Mouse (Mus musculus) limb, embryonic 14.5 days (tissue): ENCODE results near the gene Olfr707. TPM values are rescaled to one million over a fixed set of nuclear protein-coding genes. Genes with fewer than 3 reads are reported as not detected.

Experiments used
- ATAC-seq: fragments of 200-750 bp; cut with Nextera tagmentation; 2 replicates; pipeline ENCODE4 v1.8.0; 2017; ENCODE audit warnings: low read depth, moderate number of reproducible peaks, moderate TSS enrichment; ENCODE audit not compliant: low FRiP score
- DNase-seq: peaks from one replicate; pipeline ENCODE4 v3.0.0-alpha.2; 2015; ENCODE audit warnings: low spot score
- H3K27ac ChIP-seq: fragments of 300-500 bp; sonication (generic); replicated peaks from 2 replicates; pipeline ENCODE4 v1.5.1; 2014; ENCODE audit warnings: low read depth, mild to moderate bottlenecking, low read length, moderate library complexity, mixed read lengths
- H3K27me3 ChIP-seq: fragments of 300-500 bp; sonication (generic); 2 replicates; pipeline ENCODE4 v1.6.1; 2014; ENCODE audit warnings: low read length, mixed read lengths; ENCODE audit not compliant: control insufficient read depth, insufficient read depth
- H3K36me3 ChIP-seq: fragments of 300-500 bp; sonication (generic); 2 replicates; pipeline ENCODE4 v1.6.1; 2014; ENCODE audit warnings: mild to moderate bottlenecking, low read length, moderate library complexity, mixed read lengths; ENCODE audit not compliant: control insufficient read depth, insufficient read depth
- H3K4me1 ChIP-seq: fragments of 300-500 bp; sonication (generic); 2 replicates; pipeline ENCODE4 v1.6.1; 2014; ENCODE audit warnings: antibody characterized with exemption, low read length, mixed read lengths; ENCODE audit not compliant: control insufficient read depth, insufficient read depth
- H3K4me2 ChIP-seq: fragments of 300-500 bp; sonication (generic); replicated peaks from 2 replicates; pipeline ENCODE4 v1.6.1; 2014; ENCODE audit warnings: low read depth, mild to moderate bottlenecking, low read length, moderate library complexity; ENCODE audit not compliant: severe bottlenecking
- H3K4me3 ChIP-seq: fragments of 300-500 bp; sonication (generic); replicated peaks from 2 replicates; pipeline ENCODE4 v1.5.1; 2014; ENCODE audit warnings: low read length
- H3K9ac ChIP-seq: fragments of 300-500 bp; sonication (generic); 2 replicates; pipeline ENCODE4 v1.6.1; 2014; ENCODE audit warnings: mild to moderate bottlenecking, low read depth, low read length, moderate library complexity; ENCODE audit not compliant: severe bottlenecking
- H3K9me3 ChIP-seq: fragments of 300-500 bp; sonication (generic); 2 replicates; pipeline ENCODE4 v1.6.1; 2016; ENCODE audit warnings: low read length; ENCODE audit not compliant: control insufficient read depth
- POLR2A ChIP-seq: fragments of 200-500 bp; IDR thresholded peaks from 2 replicates; pipeline ENCODE4 v1.8.0; 2012; ENCODE audit warnings: inconsistent platforms, mild to moderate bottlenecking, moderate library complexity, borderline replicate concordance; ENCODE audit not compliant: insufficient read depth, insufficient read length; ENCODE audit errors: extremely low read depth
- WGBS: fragments of 180-500 bp; shearing (Covaris S2); extraction: QIAGEN DNeasy Blood & Tissue Kit; methylation state at CpG from one replicate; pipeline ENCODE4 v1.1.7; 2014; 5-methylcytosine and 5-hydroxymethylcytosine counted together
- polyA plus RNA-seq, 2 experiments: library from polyadenylated mRNA; depleted of rRNA in 1 of 2; stranded (reverse) in 1 of 2; unstranded in 1 of 2; fragments of >200 nt; fragmentation: Nextera tagmentation in 1 of 2; extraction: Ambion mirVana in 1 of 2; gene quantifications; 2 replicates each; pipeline versions ENCODE4 v1.2.1 to v1.2.3; 2012 to 2014

The Olfr707 gene
- polyA plus RNA-seq, 2 experiments: not detected

GRCm38 (mm10) chr7:106876791-106877190 lies 24.2 kb downstream of the Olfr707 start, which contains the start of gene Olfr705:
Gene Olfr705, minus strand, starts transcription at chr7:106876891.
- Histone ChIP-seq H3K4me3 (no peak within 1 kb of the TSS), H3K4me2 (no peak within 1 kb of the TSS), H3K27ac (no peak within 1 kb of the TSS), H3K4me1 (no peaks in the 10 kb centered on the region), H3K27me3 (no peaks in the 10 kb centered on the region), H3K9ac (no peak within 1 kb of the TSS), H3K9me3 (no peaks in the 10 kb centered on the region), H3K36me3 (no peaks in the 10 kb centered on the region)
- DNase-seq (no peak), ATAC-seq (no peak)
- TF ChIP-seq POLR2A: no peak
- 76% methylated on average over 3 of the region's 3 CpGs for WGBS

- Histone ChIP-seq H3K36me3 (no peaks in the 10 kb centered on the region), H3K9me3 (no peaks in the 10 kb centered on the region), H3K27me3 (no peaks in the 10 kb centered on the region), H3K27ac (no peak within 1 kb of the TSS), H3K4me2 (no peak within 1 kb of the TSS), H3K4me1 (no peaks in the 10 kb centered on the region), H3K9ac (no peak within 1 kb of the TSS), H3K4me3 (no peak within 1 kb of the TSS)
- no peak for TF ChIP-seq POLR2A
- DNase-seq: no peak
- no peak for ATAC-seq
Measured at GRCm38 (mm10) chr7:106862885-106863284, 38.2 kb downstream of the Olfr707 start, which contains the start of gene Olfr704. Gene Olfr704, plus strand, starts transcription at chr7:106863185.

- Histone ChIP-seq H3K4me3 (no peak within 1 kb of the TSS), H3K9ac (no peak within 1 kb of the TSS), H3K27me3 (no peaks in the 10 kb centered on the region), H3K36me3 (no peaks in the 10 kb centered on the region), H3K4me1 (no peaks in the 10 kb centered on the region), H3K9me3 (no peaks in the 10 kb centered on the region), H3K27ac (no peak within 1 kb of the TSS), H3K4me2 (no peak within 1 kb of the TSS)
- DNase-seq: no peak
- WGBS: 56% methylated on average over 2 of the region's 2 CpGs
- no peak for ATAC-seq
- TF ChIP-seq POLR2A: no peak
Measured at GRCm38 (mm10) chr7:106843060-106843459, 58.0 kb downstream of the Olfr707 start, which contains the start of gene Olfr703. Gene Olfr703, plus strand, starts transcription at chr7:106843360.

Other genes with a start within 250 kb of the Olfr707 start
- gene Olfr693, start 220.7 kb downstream of the Olfr707 start, polyA plus RNA-seq (2012; rRNA removed): not detected in 2 replicates
- not detected in 2 replicates for gene Olfr693, start 220.7 kb downstream of the Olfr707 start, polyA plus RNA-seq (2014; fragmentation: Nextera tagmentation; extraction: Ambion mirVana)
- gene Olfr694, start 209.4 kb downstream of the Olfr707 start, polyA plus RNA-seq (2012; rRNA removed): not detected in 2 replicates
- gene Olfr694, start 209.4 kb downstream of the Olfr707 start, polyA plus RNA-seq (2014; fragmentation: Nextera tagmentation; extraction: Ambion mirVana): not detected in 2 replicates
- gene Olfr695, start 184.8 kb downstream of the Olfr707 start, polyA plus RNA-seq (2012; rRNA removed): not detected in 2 replicates
- gene Olfr695, start 184.8 kb downstream of the Olfr707 start, polyA plus RNA-seq (2014; fragmentation: Nextera tagmentation; extraction: Ambion mirVana): not detected in 2 replicates
- not detected in 2 replicates for gene Olfr697, start 158.8 kb downstream of the Olfr707 start, polyA plus RNA-seq (2012; rRNA removed)
- gene Olfr697, start 158.8 kb downstream of the Olfr707 start, polyA plus RNA-seq (2014; fragmentation: Nextera tagmentation; extraction: Ambion mirVana): not detected in 2 replicates
- gene Olfr698, start 145.8 kb downstream of the Olfr707 start, polyA plus RNA-seq (2012; rRNA removed): not detected in 2 replicates
- gene Olfr698, start 145.8 kb downstream of the Olfr707 start, polyA plus RNA-seq (2014; fragmentation: Nextera tagmentation; extraction: Ambion mirVana): not detected in 2 replicates
- not detected in 2 replicates for gene Olfr699, start 108.0 kb downstream of the Olfr707 start, polyA plus RNA-seq (2012; rRNA removed)
- gene Olfr699, start 108.0 kb downstream of the Olfr707 start, polyA plus RNA-seq (2014; fragmentation: Nextera tagmentation; extraction: Ambion mirVana): not detected in 2 replicates
- not detected in 2 replicates for gene Olfr700, start 92.4 kb downstream of the Olfr707 start, polyA plus RNA-seq (2012; rRNA removed)
- not detected in 2 replicates for gene Olfr700, start 92.4 kb downstream of the Olfr707 start, polyA plus RNA-seq (2014; fragmentation: Nextera tagmentation; extraction: Ambion mirVana)
- gene Olfr701, start 87.1 kb downstream of the Olfr707 start, polyA plus RNA-seq (2012; rRNA removed): 0.13 TPM in 1 of 2 replicates, not detected in the other
- not detected in 2 replicates for gene Olfr701, start 87.1 kb downstream of the Olfr707 start, polyA plus RNA-seq (2014; fragmentation: Nextera tagmentation; extraction: Ambion mirVana)
- gene Olfr702, start 67.3 kb downstream of the Olfr707 start, polyA plus RNA-seq (2012; rRNA removed): not detected in 2 replicates
- not detected in 2 replicates for gene Olfr702, start 67.3 kb downstream of the Olfr707 start, polyA plus RNA-seq (2014; fragmentation: Nextera tagmentation; extraction: Ambion mirVana)
- not detected in 2 replicates for gene Olfr703, start 57.9 kb downstream of the Olfr707 start, polyA plus RNA-seq (2012; rRNA removed)
- not detected in 2 replicates for gene Olfr703, start 57.9 kb downstream of the Olfr707 start, polyA plus RNA-seq (2014; fragmentation: Nextera tagmentation; extraction: Ambion mirVana)
- gene Olfr704, start 38.1 kb downstream of the Olfr707 start, polyA plus RNA-seq (2012; rRNA removed): not detected in 2 replicates
- gene Olfr704, start 38.1 kb downstream of the Olfr707 start, polyA plus RNA-seq (2014; fragmentation: Nextera tagmentation; extraction: Ambion mirVana): not detected in 2 replicates
- not detected in 2 replicates for gene Olfr705, start 24.4 kb downstream of the Olfr707 start, polyA plus RNA-seq (2012; rRNA removed)
- gene Olfr705, start 24.4 kb downstream of the Olfr707 start, polyA plus RNA-seq (2014; fragmentation: Nextera tagmentation; extraction: Ambion mirVana): not detected in 2 replicates
- not detected in 2 replicates for gene Olfr706, start 13.1 kb downstream of the Olfr707 start, polyA plus RNA-seq (2012; rRNA removed)
- gene Olfr706, start 13.1 kb downstream of the Olfr707 start, polyA plus RNA-seq (2014; fragmentation: Nextera tagmentation; extraction: Ambion mirVana): not detected in 2 replicates
- gene Olfr1532-ps1, start 6.8 kb upstream of the Olfr707 start, polyA plus RNA-seq (2012; rRNA removed): not detected in 2 replicates
- not detected in 2 replicates for gene Olfr1532-ps1, start 6.8 kb upstream of the Olfr707 start, polyA plus RNA-seq (2014; fragmentation: Nextera tagmentation; extraction: Ambion mirVana)
- gene Olfr709-ps1, start 31.0 kb upstream of the Olfr707 start, polyA plus RNA-seq (2012; rRNA removed): not detected in 2 replicates
- not detected in 2 replicates for gene Olfr709-ps1, start 31.0 kb upstream of the Olfr707 start, polyA plus RNA-seq (2014; fragmentation: Nextera tagmentation; extraction: Ambion mirVana)
- not detected in 2 replicates for gene Olfr710, start 47.1 kb upstream of the Olfr707 start, polyA plus RNA-seq (2012; rRNA removed)
- gene Olfr710, start 47.1 kb upstream of the Olfr707 start, polyA plus RNA-seq (2014; fragmentation: Nextera tagmentation; extraction: Ambion mirVana): not detected in 2 replicates
- gene Olfr6, start 62.7 kb upstream of the Olfr707 start, polyA plus RNA-seq (2012; rRNA removed): not detected in 2 replicates
- gene Olfr6, start 62.7 kb upstream of the Olfr707 start, polyA plus RNA-seq (2014; fragmentation: Nextera tagmentation; extraction: Ambion mirVana): not detected in 2 replicates
- not detected in 2 replicates for gene Olfr711, start 74.2 kb upstream of the Olfr707 start, polyA plus RNA-seq (2012; rRNA removed)
- gene Olfr711, start 74.2 kb upstream of the Olfr707 start, polyA plus RNA-seq (2014; fragmentation: Nextera tagmentation; extraction: Ambion mirVana): not detected in 2 replicates
- gene Olfr2, start 104.8 kb upstream of the Olfr707 start, polyA plus RNA-seq (2012; rRNA removed): not detected in 2 replicates
- gene Olfr2, start 104.8 kb upstream of the Olfr707 start, polyA plus RNA-seq (2014; fragmentation: Nextera tagmentation; extraction: Ambion mirVana): not detected in 2 replicates
- gene Olfr713, start 129.9 kb upstream of the Olfr707 start, polyA plus RNA-seq (2012; rRNA removed): not detected in 2 replicates
- not detected in 2 replicates for gene Olfr713, start 129.9 kb upstream of the Olfr707 start, polyA plus RNA-seq (2014; fragmentation: Nextera tagmentation; extraction: Ambion mirVana)
- gene Olfr714, start 169.7 kb upstream of the Olfr707 start, polyA plus RNA-seq (2012; rRNA removed): not detected in 2 replicates
- gene Olfr714, start 169.7 kb upstream of the Olfr707 start, polyA plus RNA-seq (2014; fragmentation: Nextera tagmentation; extraction: Ambion mirVana): not detected in 2 replicates
- not detected in 2 replicates for gene Olfr17, start 192.0 kb upstream of the Olfr707 start, polyA plus RNA-seq (2012; rRNA removed)
- gene Olfr17, start 192.0 kb upstream of the Olfr707 start, polyA plus RNA-seq (2014; fragmentation: Nextera tagmentation; extraction: Ambion mirVana): not detected in 2 replicates
- not detected in 2 replicates for gene Olfr715b, start 209.1 kb upstream of the Olfr707 start, polyA plus RNA-seq (2012; rRNA removed)
- gene Olfr715b, start 209.1 kb upstream of the Olfr707 start, polyA plus RNA-seq (2014; fragmentation: Nextera tagmentation; extraction: Ambion mirVana): not detected in 2 replicates
- not detected in 2 replicates for gene Olfr715, start 229.8 kb upstream of the Olfr707 start, polyA plus RNA-seq (2012; rRNA removed)
- gene Olfr715, start 229.8 kb upstream of the Olfr707 start, polyA plus RNA-seq (2014; fragmentation: Nextera tagmentation; extraction: Ambion mirVana): not detected in 2 replicates
- gene Olfr716, start 237.1 kb upstream of the Olfr707 start, polyA plus RNA-seq (2012; rRNA removed): not detected in 2 replicates
- gene Olfr716, start 237.1 kb upstream of the Olfr707 start, polyA plus RNA-seq (2014; fragmentation: Nextera tagmentation; extraction: Ambion mirVana): not detected in 2 replicates